Mouse (Mus musculus): ENCODE measurements around the gene Olfr644.

Gene Olfr644

DNA sequence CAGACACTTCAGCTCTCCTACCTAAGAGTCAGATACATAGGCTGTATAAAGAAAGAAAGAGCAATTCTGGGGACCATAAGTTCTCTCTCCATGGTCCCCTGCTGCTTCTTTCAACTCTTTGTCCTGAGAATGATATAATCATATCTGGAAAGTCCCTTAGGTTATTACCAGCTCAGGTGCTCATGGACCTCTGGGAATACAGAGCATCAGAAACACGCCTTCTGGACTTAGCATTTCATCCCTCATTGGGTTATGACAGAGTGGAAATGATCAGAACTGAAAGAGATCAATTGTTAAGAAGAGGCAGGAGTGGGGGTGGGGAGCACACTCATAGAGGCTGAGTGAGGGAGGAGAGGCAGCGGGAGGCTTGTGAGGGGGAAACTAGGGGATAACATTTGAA lies at the start of gene Olfr644:
Gene Olfr644, minus strand, starts transcription at position 101 of the 400 bp plus-strand sequence.
- no peak for DNase-seq

DNA sequence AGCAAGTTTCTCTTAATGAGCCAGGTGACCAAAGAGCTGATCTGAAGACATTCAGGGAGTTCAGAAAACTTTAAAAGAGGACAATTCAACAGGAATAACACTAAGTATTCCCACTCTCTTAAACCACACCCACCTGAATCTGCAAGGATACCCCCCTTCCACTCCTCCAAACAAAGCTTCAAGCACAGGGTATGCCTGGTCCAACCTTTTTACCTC lies 33.0 kb upstream of the Olfr644 start, which contains the start of gene Olfr646:
Gene Olfr646, plus strand, starts transcription at position 117 of the 216 bp plus-strand sequence.
- no peak for DNase-seq

DNA sequence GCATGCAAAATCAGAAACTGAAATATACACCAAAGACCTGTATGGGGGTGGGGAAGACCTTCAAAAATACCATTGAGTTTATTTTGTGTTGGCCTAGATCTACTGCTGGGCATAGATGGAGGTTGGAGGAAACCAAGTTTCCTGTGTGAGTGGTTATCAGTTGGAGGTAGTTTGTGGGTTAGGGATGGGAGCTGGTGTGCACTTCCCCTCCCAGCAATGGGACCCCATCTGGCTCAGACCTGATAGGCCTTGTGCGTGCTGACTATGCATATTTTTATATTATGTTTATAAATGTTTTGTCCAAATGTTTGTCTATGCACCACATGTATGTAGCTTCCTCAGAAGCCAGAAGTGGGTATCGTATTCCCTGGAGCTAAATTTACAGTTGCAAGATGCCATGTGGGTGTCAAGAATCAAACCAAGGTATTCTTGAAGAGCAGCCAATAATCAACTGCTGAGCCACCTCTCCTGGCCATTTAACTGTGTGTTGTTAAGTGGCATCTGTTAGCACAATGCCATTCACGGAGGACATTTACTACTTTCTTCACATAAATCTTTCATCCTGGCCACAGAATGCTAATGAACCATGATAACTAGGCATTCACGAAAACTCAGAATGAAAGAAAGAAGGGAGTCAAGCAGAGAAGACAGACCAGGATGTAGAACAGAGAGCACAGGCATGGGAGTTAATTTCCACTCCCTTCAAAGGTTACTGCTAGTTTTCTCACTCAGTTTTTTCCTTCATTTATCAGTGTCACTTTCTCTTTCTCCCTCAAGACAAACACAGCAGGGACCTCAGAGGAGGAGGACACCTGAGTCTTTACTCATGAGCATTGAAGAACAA lies 32.5 kb upstream of the Olfr644 start:
- DNase-seq: no peak

DNA sequence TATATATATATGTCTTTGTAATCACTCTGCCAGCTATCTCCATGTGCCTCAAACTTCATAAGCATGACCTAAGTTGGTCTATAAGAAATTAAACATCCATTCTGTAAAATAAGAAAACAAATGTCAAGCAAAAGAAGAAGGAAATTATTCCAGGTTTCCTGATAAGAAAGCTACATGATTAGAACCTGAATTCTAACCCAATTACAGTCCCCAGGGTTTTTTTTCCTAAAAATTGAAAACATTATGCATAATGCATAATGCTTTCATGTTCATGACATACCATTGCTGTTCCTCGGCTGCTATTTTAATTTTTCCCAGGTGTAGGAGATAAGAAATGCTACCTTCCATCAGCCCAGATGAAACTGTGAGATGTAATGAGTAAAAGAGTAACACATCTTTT lies 13.7 kb upstream of the Olfr644 start, which contains the start of gene Olfr645:
Gene Olfr645, minus strand, starts transcription at position 101 of the 400 bp plus-strand sequence.
- DNase-seq: no peak

DNA sequence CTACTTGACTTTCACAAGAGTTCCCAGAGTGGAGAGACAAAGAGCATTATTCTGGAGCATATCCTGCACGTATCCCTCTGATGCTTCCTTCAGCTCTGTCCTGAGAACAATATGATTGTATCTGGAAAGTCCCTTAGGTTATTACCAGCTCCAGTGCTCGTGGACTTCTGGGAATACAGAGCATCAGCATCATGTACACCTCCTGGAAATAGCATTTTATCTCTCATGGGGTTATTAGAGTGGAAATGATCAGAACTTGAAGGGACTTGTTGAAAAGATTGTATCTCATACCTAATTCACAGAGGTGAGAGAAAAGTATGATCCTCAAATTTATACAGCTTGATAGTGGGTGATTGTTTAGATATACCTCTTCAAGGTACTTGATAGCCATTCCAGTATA lies 10.3 kb downstream of the Olfr644 start, which contains the start of gene 4930516K23Rik:
Gene 4930516K23Rik, minus strand, starts transcription at position 101 of the 400 bp plus-strand sequence.
- DNase-seq: no peak

DNA sequence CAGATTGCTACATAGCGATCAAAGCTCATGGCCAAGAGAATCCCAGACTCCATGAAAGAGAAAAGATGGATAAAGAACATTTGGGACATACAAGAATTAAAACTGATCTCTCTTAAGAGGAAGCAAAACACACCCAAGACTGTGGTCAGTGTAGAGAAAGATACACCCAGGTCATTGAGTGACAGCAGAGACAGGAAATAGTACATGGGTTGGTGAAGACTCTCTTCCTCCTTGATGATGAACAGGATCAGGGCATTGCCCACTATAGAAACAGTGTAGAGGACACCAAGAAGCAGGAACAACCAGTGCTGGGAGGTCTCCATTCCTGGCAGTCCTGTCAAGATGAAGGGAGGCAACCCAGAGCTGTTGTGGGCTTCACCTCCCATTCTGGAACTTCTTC lies 12.5 kb downstream of the Olfr644 start:
- no peak for DNase-seq

DNA sequence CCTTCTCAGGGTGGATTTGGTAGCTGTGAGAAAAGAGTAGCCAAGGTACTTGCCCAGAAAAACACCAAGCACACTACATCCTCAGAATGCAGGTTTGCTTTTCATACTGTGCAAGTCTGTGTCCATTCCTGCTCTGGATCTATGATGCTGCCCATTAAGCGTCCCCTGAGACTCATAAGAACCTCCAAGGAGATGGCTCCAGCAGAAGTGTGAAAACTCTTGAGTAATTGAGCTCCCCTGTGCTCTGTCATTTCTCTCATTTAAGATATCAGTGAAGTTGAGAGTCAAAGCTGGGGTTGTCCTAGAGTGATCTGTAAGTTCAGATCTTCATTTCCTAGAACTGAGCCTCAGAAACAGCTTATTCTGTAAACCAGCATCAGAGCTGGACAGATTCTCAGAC lies 19.1 kb downstream of the Olfr644 start, which contains the start of gene Olfr642:
Gene Olfr642, minus strand, starts transcription at position 101 of the 400 bp plus-strand sequence.
- DNase-seq: no peak

DNA sequence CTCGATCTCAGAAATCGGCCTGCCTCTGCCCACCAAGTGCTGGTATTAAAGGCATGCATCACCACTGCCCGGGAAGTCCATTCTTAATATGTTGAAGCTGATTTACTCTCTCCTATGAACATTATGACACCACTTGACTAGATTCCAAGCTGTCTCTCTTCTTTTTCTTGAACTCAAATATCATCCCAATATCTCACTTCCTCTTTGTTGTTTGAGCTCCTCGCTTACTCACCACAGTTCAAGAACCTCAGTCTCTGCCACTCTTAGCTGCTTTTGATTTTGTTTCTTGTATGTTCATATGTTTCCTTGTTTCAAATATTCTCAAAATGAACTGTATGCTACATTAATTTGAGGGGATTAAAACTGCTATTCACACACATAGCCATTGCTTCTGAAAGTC lies 20.9 kb downstream of the Olfr644 start:
- DNase-seq: no peak

DNA sequence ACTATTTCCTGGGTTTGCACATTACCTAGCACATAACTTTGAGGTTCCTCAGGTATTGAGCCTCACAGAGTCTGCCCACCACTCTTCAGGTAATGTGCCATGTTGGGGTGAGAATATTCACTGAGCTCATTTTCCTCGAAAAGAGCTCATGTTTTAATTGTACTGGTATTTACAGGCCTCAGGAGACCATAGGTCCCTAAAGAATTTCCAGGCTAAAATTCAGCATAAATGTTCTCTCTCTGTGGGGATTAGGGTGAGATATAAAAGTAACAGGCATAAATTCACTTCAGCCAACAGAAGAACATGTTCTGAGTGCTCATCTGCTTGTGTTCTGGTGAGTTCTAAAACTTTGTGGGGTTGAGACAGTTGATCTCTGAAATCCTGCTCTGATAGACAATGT lies 36.5 kb downstream of the Olfr644 start, which contains the start of gene Olfr641:
Gene Olfr641, plus strand, starts transcription at position 301 of the 400 bp plus-strand sequence.
- no peak for DNase-seq

DNA sequence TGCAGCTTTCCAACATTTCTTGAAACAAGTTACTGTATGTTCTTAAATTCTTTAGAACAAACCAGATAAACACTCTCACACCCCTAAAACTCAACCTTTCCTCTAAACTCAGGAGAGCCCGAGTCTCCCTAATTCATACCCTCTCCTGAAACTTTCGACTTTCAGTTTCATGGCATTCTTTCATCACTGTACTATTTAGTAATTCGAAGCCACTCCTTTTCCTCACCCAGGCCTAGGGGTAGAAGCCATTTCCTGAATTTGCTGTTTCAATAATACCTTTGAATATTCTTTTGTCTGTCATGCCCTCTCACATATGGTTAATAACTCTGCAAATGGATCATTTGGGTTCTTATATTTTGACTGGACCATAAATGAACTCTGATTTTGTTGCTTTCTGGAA lies 44.7 kb downstream of the Olfr644 start:
- no peak for DNase-seq

DNA sequence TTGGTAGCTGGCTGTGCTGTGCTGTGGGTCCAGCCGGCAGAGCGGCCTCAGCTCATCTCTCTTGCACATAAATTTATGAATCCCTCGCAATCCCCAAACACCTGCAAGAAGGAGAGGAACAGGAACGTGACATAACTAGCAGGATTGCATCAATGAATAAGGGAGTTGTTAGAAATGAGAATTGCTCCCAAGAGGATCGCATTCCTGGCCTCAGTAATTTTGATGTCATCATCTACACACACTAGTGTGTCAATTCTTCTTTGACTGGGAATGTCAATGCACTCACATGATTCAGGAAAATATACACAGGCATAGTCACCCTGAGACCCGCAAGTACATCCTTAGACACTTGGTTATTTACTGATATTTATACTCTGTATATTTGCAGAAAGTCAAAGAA lies 46.2 kb downstream of the Olfr644 start, which contains the start of gene Olfr640:
Gene Olfr640, minus strand, starts transcription at position 101 of the 400 bp plus-strand sequence.
- no peak for DNase-seq

DNA sequence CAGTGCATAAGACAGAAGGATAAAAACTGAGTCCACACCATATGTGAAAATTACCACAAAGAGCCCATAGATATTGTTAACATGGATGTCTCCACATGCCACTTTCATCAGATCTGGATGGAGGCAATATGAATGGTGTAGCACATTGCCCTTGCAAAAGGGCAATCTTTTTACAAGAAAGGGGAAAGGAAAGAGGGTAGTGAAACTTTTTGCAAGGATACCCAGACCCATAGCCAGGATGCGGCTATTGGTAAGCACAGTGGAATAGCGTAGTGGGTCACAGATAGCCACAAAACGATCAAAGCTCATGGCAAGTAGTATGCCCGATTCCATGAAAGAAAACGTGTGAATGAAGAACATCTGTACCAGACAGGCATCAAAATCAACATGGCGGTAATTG lies 50.0 kb downstream of the Olfr644 start:
- no peak for DNase-seq

DNA sequence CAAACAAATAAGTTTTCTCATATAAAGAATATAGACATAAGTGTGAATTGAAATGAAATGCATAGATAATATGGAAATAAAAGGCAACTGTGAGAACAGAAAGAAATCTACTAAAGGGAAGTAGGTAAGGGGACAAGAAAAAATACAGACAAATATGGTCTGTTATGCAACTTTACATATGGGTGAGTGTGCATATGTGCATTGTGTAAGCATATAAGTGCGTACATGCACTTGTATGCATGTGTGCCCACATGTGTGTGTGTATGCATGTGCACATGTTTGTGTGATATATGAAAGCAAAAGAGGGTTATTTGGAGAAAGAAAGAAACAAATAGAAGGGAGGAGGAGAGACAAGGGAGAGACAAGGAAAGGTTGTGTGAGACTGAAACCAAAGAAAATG lies 52.7 kb downstream of the Olfr644 start:
- no peak for DNase-seq

DNA sequence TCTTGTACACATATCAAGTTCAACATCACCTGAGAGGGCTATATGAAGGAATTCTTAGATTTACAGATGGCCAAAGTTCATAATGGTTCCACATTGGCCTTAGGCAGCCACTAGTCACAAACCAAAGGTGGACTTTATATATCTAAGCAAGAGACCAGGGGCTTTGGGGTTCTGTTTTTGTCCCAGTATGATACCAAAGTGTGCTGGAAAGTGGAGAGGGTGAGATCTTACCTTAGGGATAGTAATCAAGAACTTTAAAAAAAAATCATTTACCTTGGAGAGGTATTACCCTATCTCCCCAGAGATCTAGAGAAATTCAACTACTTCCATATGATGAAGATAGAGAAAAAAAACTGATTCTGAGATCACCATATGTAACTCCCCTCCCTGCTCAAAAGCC lies 54.5 kb downstream of the Olfr644 start, which contains the start of gene Olfr639:
Gene Olfr639, minus strand, starts transcription at position 101 of the 400 bp plus-strand sequence.
- no peak for DNase-seq
